Mouse (Mus musculus) embryo, embryonic 9.5 days (tissue): ENCODE measurements at regions not wholly inside any gene's neighbourhood (a gene's known extent, or its start where the extent isn't known, plus 50 kb on each side); places are given as distances from the start of the nearest gene placed in this dataset.

Source experiments
- DNase-seq: peaks from one replicate; pipeline ENCODE4 v3.0.0-alpha.2; 2017; ENCODE audit errors: extremely low spot score

DNA sequence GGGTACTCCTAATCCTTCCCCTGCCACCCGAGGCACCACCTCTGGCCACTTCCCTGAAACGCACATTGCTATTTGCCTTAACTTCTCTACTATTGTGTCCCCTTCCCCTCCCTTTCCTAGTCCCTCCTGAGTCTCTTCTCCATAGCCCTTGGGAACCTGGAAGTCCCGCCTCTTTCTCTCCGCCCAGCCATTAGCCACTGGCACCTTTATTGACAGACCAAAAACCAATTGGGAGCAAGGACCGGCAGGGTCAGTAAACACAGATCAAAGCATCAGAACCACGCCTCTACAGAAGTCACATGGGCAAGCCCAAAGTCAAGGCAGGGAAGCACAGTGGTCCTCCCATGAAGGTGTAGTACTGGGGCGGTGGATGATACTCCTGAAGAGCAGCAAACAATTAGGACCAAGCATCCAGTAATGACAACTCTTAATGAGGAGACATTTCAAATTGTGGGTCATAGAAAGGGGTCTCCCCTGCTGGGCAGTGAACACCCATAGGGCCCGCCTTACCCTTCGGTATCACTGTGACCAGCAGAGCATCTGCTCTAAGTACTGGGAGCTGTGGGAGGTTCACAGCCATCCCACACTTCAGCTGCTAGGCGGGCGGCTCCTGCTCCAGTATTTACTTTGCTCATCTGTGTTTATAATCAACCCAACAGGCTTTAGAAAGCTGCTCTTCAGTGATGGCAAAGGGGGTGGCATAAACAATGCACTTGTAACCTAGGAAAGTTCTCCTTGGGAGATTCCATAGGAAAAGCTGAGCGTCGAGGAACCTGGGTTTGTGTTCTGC is 226.5 kb upstream of the Mphosph6 start:
- DNase-seq = no peak

DNA sequence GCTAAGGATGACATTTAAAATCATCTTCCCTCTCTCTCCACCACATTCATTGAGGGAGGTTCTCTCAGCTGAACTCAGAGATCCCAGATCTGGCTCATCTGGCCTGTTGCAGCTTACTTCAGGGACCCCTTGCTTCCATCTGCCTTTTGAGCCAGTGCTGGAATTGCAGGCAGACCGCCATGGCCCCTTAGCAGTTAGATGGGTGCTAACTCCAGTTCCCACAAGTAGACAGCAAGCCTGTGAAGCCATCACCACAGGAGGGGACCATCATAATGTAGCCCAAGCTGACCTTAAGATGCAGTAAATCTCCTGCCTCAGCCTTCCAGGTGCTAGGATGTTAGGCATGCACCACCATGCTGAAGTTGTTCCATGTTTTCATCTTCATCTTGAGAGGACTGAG is 221.7 kb upstream of the Mphosph6 start:
- DNase-seq = no peak

DNA sequence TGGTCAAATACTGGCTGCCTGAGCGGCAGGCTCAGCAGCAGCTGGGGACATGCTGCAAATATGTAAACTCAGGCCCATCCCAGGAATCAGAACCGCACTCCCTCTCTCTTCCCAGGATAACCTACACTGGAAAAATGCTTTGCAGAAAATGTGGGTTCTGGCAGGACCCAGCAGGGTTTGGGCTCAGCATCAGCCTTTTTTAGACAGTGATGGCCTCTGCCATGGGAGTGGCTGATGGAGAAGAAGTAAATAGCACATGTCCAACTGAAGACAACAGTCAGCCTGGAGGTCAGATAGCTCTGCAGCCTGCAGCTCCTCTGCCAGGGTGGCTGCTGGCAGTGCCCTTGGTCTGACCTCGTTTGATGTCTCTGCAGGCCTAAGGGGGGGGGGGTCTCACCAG is 220.2 kb upstream of the Mphosph6 start:
- DNase-seq = no peak

DNA sequence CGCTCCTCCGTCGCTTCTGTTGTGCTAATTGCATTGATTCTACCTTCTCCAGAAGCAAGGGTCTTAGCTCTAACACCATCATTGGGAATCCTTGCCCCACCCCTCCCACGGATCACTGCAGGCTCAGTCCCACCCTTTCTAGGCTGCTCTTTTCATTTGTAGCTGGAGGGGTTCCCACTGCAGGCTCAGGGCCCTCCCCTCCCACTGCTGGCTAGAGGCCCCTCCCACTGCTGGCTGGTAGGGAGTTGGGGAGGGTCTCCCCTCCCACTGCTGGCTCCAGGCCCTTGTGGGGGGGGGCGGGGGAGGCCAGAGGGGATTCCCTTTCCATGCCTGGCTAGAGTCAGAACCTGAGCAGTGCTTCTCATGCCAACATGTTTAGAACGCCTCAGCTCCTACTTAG is 215.5 kb upstream of the Mphosph6 start:
- no peak for DNase-seq

DNA sequence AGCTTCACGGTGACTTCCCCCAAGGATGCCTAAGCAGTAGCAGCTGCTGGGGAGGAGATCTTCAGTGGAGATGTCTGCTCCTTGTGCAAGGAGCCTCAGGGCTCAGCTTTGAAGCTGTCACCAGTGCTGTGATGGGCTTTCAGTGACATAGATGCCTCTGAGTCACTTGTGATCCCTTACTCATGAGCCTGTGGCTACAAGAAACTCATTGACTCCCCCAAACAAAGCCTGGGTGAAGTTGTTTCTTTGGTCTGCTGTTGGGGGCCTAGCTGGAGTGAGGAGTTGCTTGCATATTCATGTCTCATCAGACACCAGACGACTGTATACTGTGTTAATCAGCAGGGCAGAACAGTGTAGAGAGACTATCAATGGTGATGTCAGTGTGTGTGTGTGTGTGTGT is 203.4 kb upstream of the Mphosph6 start:
- no peak for DNase-seq

DNA sequence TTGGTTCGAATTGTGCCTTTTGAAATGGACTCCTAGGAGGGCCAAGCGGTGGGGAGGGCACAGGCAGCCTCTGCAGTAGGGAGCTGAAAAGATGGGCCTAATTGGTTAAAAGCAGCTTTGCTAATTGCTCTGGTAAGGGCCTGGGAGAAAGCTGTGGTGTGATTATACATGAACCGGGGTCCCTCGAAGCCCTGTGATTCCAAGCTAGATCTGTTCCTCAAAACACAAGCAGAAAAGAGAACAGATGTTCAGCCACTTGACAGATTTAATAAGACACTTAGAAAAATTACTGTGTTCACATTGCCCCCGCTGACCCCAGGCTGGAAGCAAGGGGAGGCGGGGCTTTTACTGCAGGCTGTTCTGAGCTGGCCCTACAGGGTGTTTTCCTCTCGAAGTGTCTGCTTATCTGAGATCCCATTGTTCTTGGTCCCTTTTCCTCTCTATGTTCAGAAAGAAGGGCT is 202.7 kb upstream of the Mphosph6 start:
- peak; percentile 42 for DNase-seq

DNA sequence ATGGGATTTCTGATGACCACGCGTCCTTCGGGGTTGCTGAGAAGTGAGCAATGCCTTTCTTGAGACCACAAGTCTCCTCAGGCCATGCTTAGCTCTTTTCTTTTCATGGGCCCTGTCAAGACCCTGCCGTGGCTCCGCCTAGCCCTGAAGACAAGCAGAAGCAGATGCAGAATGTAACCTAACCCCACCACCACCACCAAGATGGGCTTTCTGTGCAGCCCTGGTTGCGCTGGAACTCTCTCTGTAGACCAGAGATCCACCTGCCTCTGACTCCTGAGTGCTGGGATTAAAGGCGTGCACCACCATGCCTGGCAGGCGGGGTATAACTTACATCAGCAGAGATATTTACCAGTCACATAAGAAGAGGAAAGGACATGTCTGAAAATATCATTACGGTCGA is 199.4 kb upstream of the Mphosph6 start:
- no peak for DNase-seq

DNA sequence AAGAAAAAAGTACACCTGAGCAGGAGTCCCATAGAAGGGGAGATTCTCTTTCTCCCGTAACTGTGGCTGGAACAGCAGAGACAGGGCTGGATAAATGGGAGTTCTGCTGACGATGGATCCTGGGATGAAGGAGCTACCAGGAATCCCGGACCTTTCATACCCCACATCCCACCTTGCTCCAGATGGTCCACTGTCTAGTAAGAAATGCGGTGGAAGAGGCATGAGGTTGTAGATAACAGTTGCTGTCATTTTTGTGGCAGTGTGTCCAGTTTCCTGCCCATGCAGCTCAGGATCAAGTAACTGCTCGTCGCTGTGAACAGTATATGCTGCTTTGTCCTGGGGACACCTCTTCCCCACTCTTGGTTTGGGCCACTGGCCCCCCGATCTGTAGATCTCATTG is 190.1 kb upstream of the Mphosph6 start:
- DNase-seq = no peak

DNA sequence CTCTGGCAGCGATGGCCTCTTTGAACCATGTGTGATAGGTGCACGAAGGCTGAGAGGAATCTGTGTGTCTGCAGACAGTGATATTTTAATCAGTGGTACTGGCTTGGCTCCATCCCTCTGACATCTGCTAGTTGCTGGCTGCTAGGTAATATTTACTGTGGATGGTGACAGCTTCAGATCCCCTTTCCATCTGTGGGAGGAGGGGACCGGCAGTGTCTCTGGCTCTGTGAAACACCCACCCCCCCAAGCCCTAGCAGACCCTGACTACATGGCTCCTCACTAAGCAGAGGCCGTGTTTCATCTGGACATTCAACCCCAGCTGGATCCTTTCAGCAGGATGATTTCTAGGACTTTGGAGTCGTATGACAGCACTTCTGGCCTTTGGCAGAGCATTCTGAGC is 187.0 kb upstream of the Mphosph6 start:
- no peak for DNase-seq

DNA sequence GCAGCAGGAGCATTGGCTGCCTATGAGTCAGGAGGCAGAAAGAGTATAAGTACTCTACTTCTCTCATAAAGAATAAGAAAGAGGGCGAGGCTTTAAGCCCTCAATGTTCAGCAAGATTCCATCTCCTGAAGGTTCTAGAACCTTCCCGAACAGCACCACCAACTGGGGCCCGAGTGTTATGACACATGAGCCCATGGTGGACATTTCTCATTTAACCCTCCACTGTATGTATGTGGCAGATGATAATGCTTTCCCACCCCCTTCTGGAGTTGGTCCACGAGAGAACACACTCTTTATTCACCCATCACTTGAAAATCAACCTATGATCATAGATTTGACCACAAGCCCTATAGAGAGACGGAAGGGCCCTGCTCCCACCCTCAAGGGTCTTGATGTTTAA is 166.6 kb upstream of the Mphosph6 start:
- no peak for DNase-seq

DNA sequence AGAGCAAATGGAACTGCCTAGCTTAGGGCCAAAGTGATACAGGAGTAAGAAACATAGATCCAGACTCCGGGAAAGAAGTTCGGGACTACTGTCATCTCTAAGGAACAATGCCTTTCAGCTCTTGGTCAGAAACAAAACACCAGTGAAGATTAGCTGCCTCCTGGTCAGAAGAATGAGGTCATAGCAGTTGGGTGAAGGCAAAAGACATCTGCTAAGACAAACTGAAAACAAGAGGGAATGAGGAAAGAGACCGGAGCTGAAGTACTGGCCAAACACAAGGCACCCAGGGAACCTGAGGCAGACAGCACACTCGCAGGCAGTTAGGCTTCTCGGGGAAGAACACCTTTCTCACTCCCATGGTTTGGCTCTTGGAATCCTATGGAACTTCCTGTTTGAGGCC is 164.8 kb upstream of the Mphosph6 start:
- DNase-seq = no peak

DNA sequence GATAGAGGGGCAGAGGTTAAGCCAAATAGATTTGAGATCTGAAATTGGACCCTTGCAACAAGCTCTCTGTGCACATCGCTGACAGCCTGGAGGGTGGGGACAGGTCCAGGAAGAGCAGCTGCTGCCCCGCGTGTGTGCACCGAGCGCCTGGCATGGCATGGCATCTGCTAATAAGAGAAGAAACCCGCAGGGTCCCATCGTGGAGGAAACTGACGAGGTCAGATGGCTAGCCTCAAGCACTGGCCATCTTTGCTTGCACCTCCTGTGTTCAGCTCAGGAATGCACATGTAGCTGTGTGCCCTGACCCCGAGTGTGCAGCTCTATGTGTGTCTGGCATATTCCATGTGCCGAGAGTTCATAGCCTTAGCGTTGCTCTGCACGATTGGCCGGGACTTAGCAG is 161.7 kb upstream of the Mphosph6 start:
- no peak for DNase-seq

DNA sequence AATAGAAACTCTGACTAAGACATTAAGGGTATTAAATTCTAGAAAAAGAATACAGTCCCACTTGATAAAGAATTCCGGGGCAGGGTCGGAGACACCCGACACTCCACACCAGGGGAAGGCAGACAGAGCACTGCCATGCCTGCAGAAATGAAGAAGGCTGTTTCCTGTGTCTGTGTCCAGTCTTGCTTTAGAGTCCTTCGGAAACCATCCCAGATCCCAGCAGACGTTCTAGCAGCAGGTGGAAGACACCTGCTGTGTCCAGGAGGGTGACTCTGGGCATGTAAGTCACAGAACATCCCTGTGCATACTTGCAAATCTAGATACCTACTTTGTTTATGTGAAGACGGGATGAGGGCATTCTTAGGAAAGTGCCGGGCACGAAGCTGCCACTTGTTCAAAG is 160.9 kb upstream of the Mphosph6 start:
- DNase-seq = no peak

DNA sequence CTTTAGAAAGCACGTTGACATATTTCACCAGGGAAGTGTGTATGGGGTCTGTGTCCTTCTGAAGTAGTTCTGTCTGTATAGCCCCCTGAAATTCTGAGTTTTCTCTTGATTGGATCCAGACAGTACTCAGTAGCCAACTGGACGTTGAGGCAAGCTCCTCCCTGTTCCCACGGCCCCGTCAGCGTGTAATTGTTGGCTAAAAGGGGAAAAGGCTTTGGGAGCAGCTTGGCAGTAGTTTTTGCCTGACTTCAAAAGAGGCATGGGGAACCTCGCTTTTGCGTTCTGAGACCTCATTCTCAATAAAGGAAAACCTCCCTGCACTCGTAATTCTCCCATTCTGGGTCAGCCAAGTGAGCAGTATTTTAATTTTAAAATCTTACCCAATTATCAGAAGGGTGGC is 157.8 kb upstream of the Mphosph6 start:
- no peak for DNase-seq

DNA sequence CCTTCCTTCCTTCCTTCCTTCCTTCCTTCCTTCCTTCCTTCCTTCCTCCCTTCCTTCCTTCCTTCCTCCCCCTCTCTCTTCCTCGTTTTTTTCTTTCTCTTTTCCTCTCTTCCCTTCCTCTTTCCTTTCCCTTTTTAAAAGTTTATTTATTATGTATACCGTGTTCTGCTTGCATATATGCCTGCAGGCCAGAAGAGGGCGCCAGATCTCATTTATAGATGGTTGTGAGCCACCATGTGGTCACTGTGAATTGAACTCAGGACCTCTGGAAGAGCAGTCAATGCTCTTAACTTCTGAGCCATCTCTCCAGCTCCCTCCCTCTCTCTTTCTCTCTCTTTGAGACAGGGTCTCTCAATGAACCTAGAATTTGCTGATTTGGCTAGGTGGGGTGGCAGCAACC is 157.2 kb upstream of the Mphosph6 start:
- DNase-seq = no peak

DNA sequence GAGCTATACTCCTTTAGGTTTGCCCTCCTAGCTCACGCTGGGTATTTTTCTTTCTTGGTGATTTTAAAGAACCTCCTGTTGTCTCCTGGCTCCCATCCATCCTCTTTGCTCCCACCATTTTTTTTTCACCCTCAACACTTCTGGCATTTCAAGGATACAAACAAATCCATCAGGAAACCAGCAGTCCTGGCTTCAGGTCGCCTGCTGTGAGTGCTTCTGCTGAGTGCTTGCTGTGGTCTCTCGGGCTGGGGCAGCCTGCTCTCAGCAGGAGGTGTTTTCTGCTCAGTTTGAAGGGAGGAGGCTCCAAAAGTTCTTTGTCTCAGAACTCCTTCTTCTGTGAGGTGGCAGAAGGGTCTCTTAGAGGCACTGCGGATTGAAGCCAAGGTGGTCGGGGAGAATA is 149.9 kb upstream of the Mphosph6 start:
- no peak for DNase-seq

DNA sequence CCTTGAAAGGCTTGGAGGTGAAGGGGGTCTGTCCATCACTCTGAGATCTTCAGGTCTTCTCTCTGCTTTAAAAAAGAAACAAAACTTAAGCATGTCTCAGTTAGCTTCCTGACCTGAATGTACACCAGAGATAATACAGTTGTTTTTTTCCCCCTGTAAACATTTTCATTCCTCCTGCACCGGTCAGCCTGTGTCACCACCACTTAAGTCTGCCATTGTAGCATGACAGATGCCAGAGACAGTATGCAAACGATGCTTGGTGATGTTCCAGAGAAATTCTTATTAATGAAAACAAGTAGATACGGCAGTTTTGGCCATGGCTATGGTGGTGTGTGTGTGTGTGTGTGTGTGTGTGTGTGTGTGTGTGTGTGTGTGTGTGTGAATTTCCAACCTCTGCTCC is 144.8 kb upstream of the Mphosph6 start:
- no peak for DNase-seq

DNA sequence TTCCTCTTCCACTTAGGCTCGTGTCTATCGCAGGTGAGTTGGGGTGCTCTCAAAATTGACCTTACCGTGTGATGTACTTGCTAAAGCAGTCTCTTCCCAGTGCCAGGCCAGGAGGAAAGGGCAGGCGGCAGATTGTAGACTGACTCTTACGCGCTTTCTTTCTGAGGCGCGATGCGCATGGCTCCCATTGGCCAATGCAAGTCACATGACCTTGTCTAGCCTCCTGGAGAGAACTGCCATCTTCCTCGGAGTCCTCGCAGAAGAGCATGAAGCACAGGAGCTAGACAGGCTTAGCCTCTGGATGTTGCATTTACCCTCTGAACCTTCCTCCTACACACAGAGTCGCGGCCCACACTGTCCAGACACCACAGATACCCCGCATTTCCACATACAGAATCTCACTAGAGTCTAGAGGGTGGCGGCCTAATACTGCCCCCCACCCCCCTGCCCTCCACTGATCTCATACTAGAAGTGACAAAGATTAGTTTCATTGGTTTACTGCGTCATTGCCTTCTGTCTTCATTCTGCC is 132.9 kb upstream of the Mphosph6 start:
- DNase-seq = no peak

DNA sequence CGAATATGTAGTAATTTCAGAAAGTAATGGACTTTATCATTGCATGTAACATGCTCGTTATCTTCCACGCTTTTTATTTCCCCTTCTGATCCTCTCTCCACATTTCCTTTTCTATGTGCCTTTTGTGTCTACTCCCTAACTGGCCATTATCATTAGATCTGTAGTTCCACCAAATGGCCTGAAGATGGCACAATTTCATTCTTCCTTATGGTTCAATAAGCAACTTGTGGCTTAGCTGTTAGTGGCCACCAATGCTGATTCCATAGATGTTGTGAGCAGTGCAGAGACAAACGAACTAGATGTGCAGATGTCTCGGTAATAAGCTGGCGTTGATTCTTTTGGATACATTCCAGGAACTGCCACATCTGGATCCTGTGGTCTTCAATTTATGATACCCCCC is 128.9 kb upstream of the Mphosph6 start:
- peak; percentile 60 for DNase-seq

DNA sequence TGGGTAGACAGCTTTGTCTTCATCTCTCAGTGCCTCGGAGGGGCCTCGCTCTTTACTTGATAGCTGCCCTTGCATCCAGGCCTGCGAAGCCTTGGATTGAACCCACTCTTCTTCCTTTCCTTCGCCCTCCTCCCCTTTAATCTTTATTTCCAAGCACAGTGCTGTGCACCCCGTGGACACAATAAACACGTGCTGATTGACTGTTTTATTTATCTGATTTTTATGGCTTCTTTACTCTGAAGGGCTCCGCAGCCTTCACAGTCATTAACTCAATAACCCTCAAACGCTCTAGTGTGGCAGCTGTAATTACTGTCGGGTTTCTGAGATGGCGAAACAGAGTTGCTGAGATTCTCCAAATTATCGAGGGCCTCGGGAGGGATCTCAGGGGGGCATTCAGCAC is 127.9 kb upstream of the Mphosph6 start:
- no peak for DNase-seq

DNA sequence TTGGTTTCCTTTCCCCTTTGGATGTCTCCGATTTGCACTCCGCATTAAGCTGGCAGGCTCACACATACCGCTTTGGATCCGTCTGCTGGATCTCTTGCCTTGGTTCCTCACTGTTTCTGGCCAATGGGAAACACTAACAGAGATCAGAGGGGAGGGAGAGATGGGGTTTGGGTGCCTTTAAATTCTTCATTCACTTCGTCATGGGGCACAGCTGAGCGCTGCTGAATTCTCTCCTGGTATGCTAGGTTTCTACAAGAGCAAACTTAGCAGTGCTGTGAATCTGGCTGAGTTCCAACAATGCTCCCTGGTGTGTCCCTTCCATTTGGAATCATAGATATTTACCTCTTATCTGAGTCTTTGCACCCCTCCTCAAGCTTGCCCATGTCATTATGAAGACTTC is 121.6 kb upstream of the Mphosph6 start:
- DNase-seq = no peak

DNA sequence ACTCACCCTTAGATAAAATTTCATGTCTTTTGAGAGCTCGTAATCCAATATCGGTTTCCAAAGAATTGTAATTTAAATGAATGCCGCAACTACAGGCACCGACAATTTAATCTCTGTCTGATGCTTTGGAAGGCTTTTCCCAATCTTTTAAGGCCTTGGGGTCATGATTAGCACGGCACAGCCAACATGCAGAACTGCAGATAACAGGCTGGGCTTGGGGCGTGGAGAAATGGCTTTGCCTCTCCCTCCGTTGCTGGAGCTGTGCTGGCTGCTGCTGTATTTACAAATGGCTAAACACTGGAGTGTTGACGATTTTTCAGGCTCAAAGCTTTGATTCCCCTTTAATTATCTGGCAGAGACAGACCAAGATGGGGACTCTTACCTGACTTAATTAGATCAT is 101.3 kb upstream of the Mphosph6 start:
- no peak for DNase-seq

DNA sequence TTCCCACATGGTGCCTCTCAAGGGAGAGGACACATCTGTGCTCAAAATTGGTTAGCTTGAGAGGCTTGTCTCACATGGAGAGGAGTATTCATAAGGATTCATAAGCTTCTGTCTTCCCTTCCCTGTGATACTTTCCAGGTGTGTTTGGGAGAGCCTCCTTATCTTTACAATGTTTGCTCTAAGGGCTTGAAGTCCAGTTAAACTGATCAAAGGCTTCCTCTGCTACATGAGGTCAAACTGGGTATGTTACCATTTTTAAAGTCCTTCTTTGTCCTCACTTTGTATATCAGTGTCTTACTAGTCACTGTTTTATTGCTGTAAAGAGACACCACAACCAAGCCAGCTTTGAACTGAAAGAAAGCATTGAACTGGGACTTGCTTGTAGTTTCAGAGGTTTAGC is 98.1 kb upstream of the Mphosph6 start:
- DNase-seq = no peak

DNA sequence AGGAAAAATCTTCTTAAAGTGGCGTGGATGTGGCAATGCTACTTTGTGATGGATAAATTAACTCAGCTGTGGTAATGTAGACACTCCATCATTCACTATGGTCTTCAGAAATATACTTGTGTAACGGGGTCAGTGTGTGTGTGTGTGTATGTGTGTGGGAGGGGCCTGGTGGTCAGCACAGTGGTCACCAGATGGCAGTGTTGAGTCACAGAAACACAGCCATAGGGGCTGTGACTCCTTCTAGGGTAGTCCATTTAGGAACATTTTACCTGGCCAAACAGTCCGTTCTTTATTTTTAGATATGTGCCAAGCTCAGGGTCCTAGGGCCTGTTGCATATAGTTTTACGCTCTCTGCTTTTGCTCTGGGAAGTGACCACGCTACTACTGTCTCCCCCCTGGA is 96.3 kb upstream of the Mphosph6 start:
- peak; percentile 23 for DNase-seq
